In genomic region chr17:31072872-31073271, GRCm38 (mm10) we compare ENCODE assay signal across 8 mouse cellular contexts. TPM values are rescaled to one million over a fixed set of nuclear protein-coding genes. Genes with fewer than 3 reads are reported as not detected.
A peak's percentile ranks its signal among the peaks of the same experiment; 100 is the strongest.
DNase-seq lines count a peak whose midpoint lies in the region; ATAC-seq and TF ChIP-seq lines count a peak whose summit lies in the region.

No protein-coding gene starts in this region.

- no peaks in the 10 kb centered on the region for H3K9me3 ChIP-seq in heart, embryonic 11.5 days (replicated peaks; ENCODE audit: control insufficient read depth, low read length)
- no peaks in the 10 kb centered on the region for H3K9me3 ChIP-seq in MEL (replicated peaks; ENCODE audit: insufficient read depth, low read length)
- no peaks in the 10 kb centered on the region for H3K9me3 ChIP-seq in heart, embryonic 16.5 days (replicated peaks; ENCODE audit: control insufficient read depth, low read length)
- no peaks in the 10 kb centered on the region for H3K9me3 ChIP-seq in liver, embryonic 16.5 days (replicated peaks; ENCODE audit: control insufficient read depth, low read length)

- DNase-seq in heart, postnatal 25 days (ENCODE audit: low spot score) = no peak
- no peak for DNase-seq in MEL (ENCODE audit: low read depth, low spot score)
- DNase-seq in left cerebral cortex, postnatal 10 days (ENCODE audit: extremely low spot score in 1 of 2, low spot score in 2 of 2) = no peak
- DNase-seq in layer of hippocampus, adult 18-20 months (ENCODE audit: low spot score in 2 of 2) = no peak

- no peak overlapping the region for H3K9ac ChIP-seq in heart, embryonic 11.5 days (ENCODE audit: low read depth, low read length)
- peak overlapping the region; percentile 25; the same call in 1 of the 2 replicates for H3K9ac ChIP-seq in MEL (ENCODE audit: control insufficient read depth, low read depth, low read length, poor library complexity, severe bottlenecking)
- peak overlapping the region; percentile 28; the same call in 1 of the 2 replicates for H3K9ac ChIP-seq in heart, embryonic 16.5 days (ENCODE audit: low read length)
- H3K9ac ChIP-seq in liver, embryonic 16.5 days (ENCODE audit: low read depth, low read length) = no peak overlapping the region; the same call in 1 of the 2 replicates

- no peak for TF ChIP-seq RAD21 in MEL (IDR thresholded peaks at IDR 0.05; ENCODE audit: low read depth, low read length)

- 70% methylated on average over 4 of the region's 4 CpGs for WGBS in heart, embryonic 11.5 days (ENCODE audit: insufficient replicate concordance)
- WGBS in heart, embryonic 16.5 days = 75% methylated on average over 4 of the region's 4 CpGs
- 73% methylated on average over 4 of the region's 4 CpGs for WGBS in liver, embryonic 16.5 days (ENCODE audit: insufficient replicate concordance)

- peak overlapping the region; percentile 77 for H3K27ac ChIP-seq in heart, embryonic 11.5 days (ENCODE audit: low read depth, low read length)
- peak overlapping the region; percentile 75 for H3K27ac ChIP-seq in MEL (ENCODE audit: control insufficient read depth, low read depth, low read length)
- peak overlapping the region; percentile 75 for H3K27ac ChIP-seq in heart, embryonic 16.5 days (ENCODE audit: low read length)
- peak overlapping the region; percentile 53; the same call in 1 of the 2 replicates for H3K27ac ChIP-seq in liver, embryonic 16.5 days (ENCODE audit: low read length)

- peak overlapping the region; percentile 62 for H3K4me2 ChIP-seq in heart, embryonic 11.5 days
- H3K4me2 ChIP-seq in heart, embryonic 16.5 days (ENCODE audit: low read depth, low read length) = peak overlapping the region; percentile 59
- peak overlapping the region; percentile 86 for H3K4me2 ChIP-seq in liver, embryonic 16.5 days (ENCODE audit: low read depth, low read length)

- H3K27me3 ChIP-seq in heart, embryonic 11.5 days (ENCODE audit: control insufficient read depth, insufficient read depth, low read length) = no peaks in the 10 kb centered on the region
- H3K27me3 ChIP-seq in MEL (ENCODE audit: control insufficient read depth in 1 of 2, insufficient read depth in 2 of 2, low read length in 2 of 2) = no peaks in the 10 kb centered on the region
- no peaks in the 10 kb centered on the region for H3K27me3 ChIP-seq in heart, embryonic 16.5 days (ENCODE audit: control insufficient read depth, insufficient read depth, low read length)
- H3K27me3 ChIP-seq in liver, embryonic 16.5 days (ENCODE audit: control insufficient read depth, insufficient read depth, low read depth, low read length) = no peaks in the 10 kb centered on the region

- no peaks in the 10 kb centered on the region for H3K79me2 ChIP-seq in MEL (ENCODE audit: control insufficient read depth, insufficient read depth, low read length, poor library complexity)

- intact Hi-C loops in heart, postnatal 25 days (cut with DNase I) = no loop called here
- intact Hi-C loops in left cerebral cortex, postnatal 10 days (cut with DNase I) = no loop called here

- TF ChIP-seq CTCF in MEL (IDR thresholded peaks at IDR 0.05 in 2 of 3, conservative IDR thresholded peaks at IDR 0.05 in 1 of 3; ENCODE audit: control insufficient read depth in 1 of 3, insufficient read depth in 1 of 3, low read depth in 2 of 3, low read length in 3 of 3, poor library complexity in 1 of 3, severe bottlenecking in 1 of 3) = no peak

- ATAC-seq in heart, embryonic 11.5 days (replicated peaks; ENCODE audit: insufficient number of reproducible peaks, low FRiP score, low TSS enrichment) = no peak
- no peak for ATAC-seq in heart, embryonic 16.5 days (replicated peaks; ENCODE audit: extremely low read depth, insufficient read depth, low FRiP score)
- ATAC-seq in liver, embryonic 16.5 days (ENCODE audit: low read depth) = no peak
- no peak for ATAC-seq in monocyte, adult 5-6 weeks (replicated peaks; ENCODE audit: insufficient number of reproducible peaks, low FRiP score, low TSS enrichment, poor library complexity, severe bottlenecking)

- peaks cover 55% of the 10 kb centered on the region for H3K4me1 ChIP-seq in heart, embryonic 11.5 days (ENCODE audit: control insufficient read depth, insufficient read depth, low read length)
- H3K4me1 ChIP-seq in MEL (ENCODE audit: control insufficient read depth in 1 of 2, insufficient read depth in 2 of 2, low read length in 2 of 2) = peaks cover 38 to 57% of the 10 kb centered on the region in 2 experiments
- peaks cover 65% of the 10 kb centered on the region for H3K4me1 ChIP-seq in heart, embryonic 16.5 days (ENCODE audit: control insufficient read depth, insufficient read depth, low read length)
- H3K4me1 ChIP-seq in liver, embryonic 16.5 days (ENCODE audit: control insufficient read depth, low read depth, low read length) = peaks cover 71% of the 10 kb centered on the region

- no peaks in the 10 kb centered on the region for H3K36me3 ChIP-seq in heart, embryonic 11.5 days (ENCODE audit: control insufficient read depth, insufficient read depth, low read length)
- H3K36me3 ChIP-seq in MEL (ENCODE audit: control insufficient read depth in 1 of 2, insufficient read depth in 2 of 2, low read length in 2 of 2) = peaks cover 0 to 55% of the 10 kb centered on the region in 2 experiments; a peak in 2 of 4 replicates
- no peaks in the 10 kb centered on the region for H3K36me3 ChIP-seq in heart, embryonic 16.5 days (ENCODE audit: control insufficient read depth, insufficient read depth)
- no peaks in the 10 kb centered on the region for H3K36me3 ChIP-seq in liver, embryonic 16.5 days (ENCODE audit: control insufficient read depth, insufficient read depth)

- TF ChIP-seq EP300 in MEL (IDR thresholded peaks at IDR 0.05; ENCODE audit: low read depth in 1 of 2, low read length in 2 of 2) = no peak

- peak overlapping the region; percentile 31 for H3K4me3 ChIP-seq in heart, embryonic 11.5 days (ENCODE audit: low read depth, low read length)
- no peak overlapping the region for H3K4me3 ChIP-seq in MEL (ENCODE audit: control insufficient read depth in 1 of 2, insufficient read depth in 1 of 2, low read depth in 2 of 2, low read length in 2 of 2)
- peak overlapping the region; percentile 35 for H3K4me3 ChIP-seq in heart, embryonic 16.5 days (ENCODE audit: low read length)
- H3K4me3 ChIP-seq in liver, embryonic 16.5 days (ENCODE audit: low read depth, low read length) = peak overlapping the region; percentile 57

- no peak for TF ChIP-seq POLR2A in MEL (IDR thresholded peaks at IDR 0.05; ENCODE audit: control insufficient read depth in 1 of 2, insufficient read depth in 1 of 2, low read depth in 1 of 2, low read length in 2 of 2, poor library complexity in 1 of 2)

TF ChIP-seq in MEL, 35 proteins besides CTCF, POLR2A, EP300 and RAD21:
- no peak for TF ChIP-seq MAZ (IDR thresholded peaks at IDR 0.05; ENCODE audit: low read depth, low read length)
- TF ChIP-seq UBTF (IDR thresholded peaks at IDR 0.05; ENCODE audit: borderline replicate concordance, insufficient read depth, low read depth, low read length) = no peak
- TF ChIP-seq ZNF384 (IDR thresholded peaks at IDR 0.05; ENCODE audit: low read depth, low read length) = no peak
- no peak for TF ChIP-seq ETS1 (IDR thresholded peaks at IDR 0.05; ENCODE audit: low read depth, low read length)
- TF ChIP-seq ZKSCAN1 (IDR thresholded peaks at IDR 0.05; ENCODE audit: low read depth, low read length) = no peak
- TF ChIP-seq KAT2A (conservative IDR thresholded peaks at IDR 0.05; ENCODE audit: low read depth, low read length) = no peak
- TF ChIP-seq POLR2AphosphoS2 (IDR thresholded peaks at IDR 0.05; ENCODE audit: low read length) = no peak
- no peak for TF ChIP-seq JUND (IDR thresholded peaks at IDR 0.05; ENCODE audit: low read depth, low read length)
- no peak for TF ChIP-seq USF2 (IDR thresholded peaks at IDR 0.05; ENCODE audit: borderline replicate concordance in 1 of 2, insufficient read depth in 1 of 2, low read depth in 1 of 2, low read length in 2 of 2)
- TF ChIP-seq RCOR1 (IDR thresholded peaks at IDR 0.05; ENCODE audit: low read depth, low read length) = no peak
- TF ChIP-seq CHD2 (IDR thresholded peaks at IDR 0.05; ENCODE audit: low read length) = no peak
- TF ChIP-seq NELFE (IDR thresholded peaks at IDR 0.05; ENCODE audit: low read depth, low read length) = no peak
- TF ChIP-seq TCF12 (IDR thresholded peaks at IDR 0.05; ENCODE audit: low read depth, low read length) = no peak
- no peak for TF ChIP-seq MEF2A (IDR thresholded peaks at IDR 0.05; ENCODE audit: extremely low read depth, insufficient replicate concordance, low read depth, low read length, poor library complexity, severe bottlenecking)
- no peak for TF ChIP-seq MAX (IDR thresholded peaks at IDR 0.05; ENCODE audit: low read length)
- TF ChIP-seq MYC (IDR thresholded peaks at IDR 0.05; ENCODE audit: low read depth, low read length) = no peak
- no peak for TF ChIP-seq TBP (IDR thresholded peaks at IDR 0.05; ENCODE audit: low read depth, low read length)
TF ChIP-seq in MEL: peak in this region for 0.

RNA-seq across cellular contexts. Expression of gene Abcg1, which starts 15.4 kb away (rescaled TPM):
- polyA plus RNA-seq in heart, embryonic 11.5 days (2014; fragmentation: Nextera tagmentation; extraction: Ambion mirVana) = 4.6 and 6.4 TPM in 2 replicates
- total RNA-seq in heart, postnatal 25 days (2021) = 1 to 10 TPM; 3.8 to 6.0 TPM
- 10.4 and 11.6 TPM in 2 replicates for total RNA-seq in MEL (2012; rRNA removed)
- polyA plus RNA-seq in MEL (2012; ENCODE audit: insufficient read depth in 1 of 2, insufficient read length in 2 of 2, low read depth in 1 of 2, low replicate concordance in 2 of 2, missing spikeins in 1 of 2) = 10 to 100 TPM in 1 of 2 experiments, not detected in 1; 18.0 TPM
- polyA plus RNA-seq in heart, embryonic 16.5 days (2015; fragmentation: Nextera tagmentation; extraction: Ambion mirVana) = 12.7 and 15.6 TPM in 2 replicates
- 10.4 and 10.8 TPM in 2 replicates for polyA plus RNA-seq in liver, embryonic 16.5 days (2015; fragmentation: Nextera tagmentation; extraction: Ambion mirVana)
- 10 to 100 TPM; 26.4 to 33.2 TPM for total RNA-seq in left cerebral cortex, postnatal 10 days (2021)
- total RNA-seq in layer of hippocampus, adult 18-20 months (2021) = 10 to 100 TPM; 84.0 to 84.6 TPM
- 67.2 to 83.6 TPM (median 68.0 TPM) in 3 replicates for total RNA-seq in monocyte, adult 5-6 weeks (2017)

RNA-seq across cellular contexts. Expression of gene Tff3, which starts 56.6 kb away (rescaled TPM):
- not detected in 2 replicates for polyA plus RNA-seq in heart, embryonic 11.5 days (2014; fragmentation: Nextera tagmentation; extraction: Ambion mirVana)
- not detected for total RNA-seq in heart, postnatal 25 days (2021)
- total RNA-seq in MEL (2012; rRNA removed) = not detected in 2 replicates
- polyA plus RNA-seq in MEL (2012; ENCODE audit: insufficient read depth in 1 of 2, insufficient read length in 2 of 2, low read depth in 1 of 2, low replicate concordance in 2 of 2, missing spikeins in 1 of 2) = not detected
- polyA plus RNA-seq in heart, embryonic 16.5 days (2015; fragmentation: Nextera tagmentation; extraction: Ambion mirVana) = 3.4 TPM in 1 of 2 replicates, not detected in the other
- polyA plus RNA-seq in liver, embryonic 16.5 days (2015; fragmentation: Nextera tagmentation; extraction: Ambion mirVana) = 144 and 179 TPM in 2 replicates
- total RNA-seq in left cerebral cortex, postnatal 10 days (2021) = not detected
- total RNA-seq in layer of hippocampus, adult 18-20 months (2021) = not detected
- not detected in 3 replicates for total RNA-seq in monocyte, adult 5-6 weeks (2017)

Comparison
In these comparisons a context has a peak if more than half of its experiments do, and no peak if none do; other contexts are left out.
1. H3K9ac ChIP-seq: peak in MEL (single experiment) and heart, embryonic 16.5 days (single experiment); none in heart, embryonic 11.5 days (single experiment) and liver, embryonic 16.5 days (single experiment).
2. H3K4me3 ChIP-seq: peak in heart, embryonic 11.5 days (single experiment), heart, embryonic 16.5 days (single experiment) and liver, embryonic 16.5 days (single experiment); none in MEL (0 of 2).
3. Peak in every context shown above with its lines, with median percentiles within 50 percentile points of each other: H3K27ac ChIP-seq and H3K4me2 ChIP-seq.